In genomic region chr8:107205701-107206561, GRCm38 (mm10) we compare ENCODE assay signal across 8 mouse cellular contexts. TPM values are rescaled to one million over a fixed set of nuclear protein-coding genes. Genes with fewer than 3 reads are reported as not detected.
DNase-seq lines count a peak whose midpoint lies in the region; ATAC-seq and TF ChIP-seq lines count a peak whose summit lies in the region.

No protein-coding gene starts in this region.

- no peak for TF ChIP-seq POLR2A in thymus, adult 2 months (IDR thresholded peaks at IDR 0.05; ENCODE audit: control insufficient read depth, extremely low read depth, insufficient read depth, low read length, poor library complexity)

- H3K4me2 ChIP-seq in hindbrain, embryonic 15.5 days, result peak overlapping the region; percentile 28

- no peaks in the 10 kb centered on the region for H3K36me3 ChIP-seq in hindbrain, embryonic 15.5 days
- no peaks in the 10 kb centered on the region for H3K36me3 ChIP-seq in thymus, adult 2 months (ENCODE audit: control insufficient read depth, insufficient read depth, low read length)

- peak overlapping the region; percentile 71 for H3K27ac ChIP-seq in hindbrain, embryonic 15.5 days (replicated peaks)
- H3K27ac ChIP-seq in thymus, adult 2 months (ENCODE audit: control insufficient read depth, insufficient read depth, low read length), result no peak overlapping the region

- H3K4me1 ChIP-seq in hindbrain, embryonic 15.5 days (replicated peaks), result peaks cover 9% of the 10 kb centered on the region
- no peaks in the 10 kb centered on the region for H3K4me1 ChIP-seq in thymus, adult 2 months (replicated peaks; ENCODE audit: control insufficient read depth, insufficient read depth, low read length)

- peak; percentile 97 for DNase-seq in MN1 (ENCODE audit: low spot score)
- DNase-seq in cerebellum, adult 11 months, result peak; percentile 69
- peak; percentile 38 to 47 for DNase-seq in frontal cortex, postnatal 36 days (ENCODE audit: low spot score in 2 of 2)
- DNase-seq in left cerebral cortex, postnatal 10 days (ENCODE audit: extremely low spot score in 1 of 2, low spot score in 2 of 2), result peak; percentile 35 to 80
- DNase-seq in ovary, postnatal 10 days (ENCODE audit: low spot score), result peak; percentile 41
- DNase-seq in thymus, adult 2 months, result no peak

- no peak overlapping the region for H3K4me3 ChIP-seq in hindbrain, embryonic 15.5 days
- no peak overlapping the region for H3K4me3 ChIP-seq in thymus, adult 2 months (ENCODE audit: control insufficient read depth, insufficient read depth, low read length)

- TF ChIP-seq CTCF in thymus, adult 2 months (IDR thresholded peaks at IDR 0.05; ENCODE audit: borderline replicate concordance, control insufficient read depth, extremely low read depth, insufficient read depth, low read length, poor library complexity), result no peak

- 59% methylated on average over 23 of the region's 23 CpGs for WGBS in hindbrain, embryonic 15.5 days
- WGBS in thymus, adult 2 months, result 85% methylated on average over 23 of the region's 23 CpGs

- no peaks in the 10 kb centered on the region for H3K9me3 ChIP-seq in hindbrain, embryonic 15.5 days

- intact Hi-C loops in left cerebral cortex, postnatal 10 days (cut with DNase I), result loop anchor here (10.0 kb wide), 1 partner anchor 91 kb away; no protein-coding TSS in a partner anchor

- no peak overlapping the region for H3K9ac ChIP-seq in hindbrain, embryonic 15.5 days

- H3K27me3 ChIP-seq in hindbrain, embryonic 15.5 days, result no peaks in the 10 kb centered on the region
- no peaks in the 10 kb centered on the region for H3K27me3 ChIP-seq in thymus, adult 2 months (ENCODE audit: control insufficient read depth, insufficient read depth, low read length)

- ATAC-seq in hindbrain, embryonic 15.5 days (ENCODE audit: low FRiP score, low read depth), result peak; percentile 76; the same call in 1 of the 2 replicates
- no peak for ATAC-seq in granulocyte monocyte progenitor cell, adult 5-6 weeks (replicated peaks; ENCODE audit: poor library complexity, severe bottlenecking)

RNA-seq across cellular contexts. Expression of gene Cyb5b, which starts 55.5 kb away (rescaled TPM):
- 99.6 and 103 TPM in 2 replicates for polyA plus RNA-seq in hindbrain, embryonic 15.5 days (2015; fragmentation: Nextera tagmentation; extraction: Ambion mirVana)
- total RNA-seq in left cerebral cortex, postnatal 10 days (2021), result 10 to 100 TPM; 92.2 to 95.1 TPM
- polyA plus RNA-seq in thymus, adult 2 months (2012; rRNA removed), result 62.1 and 65.6 TPM in 2 replicates
- 64.4 and 68.5 TPM in 2 replicates for total RNA-seq in granulocyte monocyte progenitor cell, adult 5-6 weeks (2014; fragmentation: Nextera tagmentation)
- 59.0 and 67.4 TPM in 2 replicates for total RNA-seq in granulocyte monocyte progenitor cell, adult 5-6 weeks (2017)
